Mouse (Mus musculus) liver, postnatal 0 days (tissue): ENCODE measurements around the gene Map4k5.

Experiments
- CTCF ChIP-seq: sonication (generic); IDR thresholded peaks from 2 replicates; pipeline ENCODE4 v1.5.1; 2016; ENCODE audit warnings: antibody characterized with exemption, low read depth
- EP300 ChIP-seq: IDR thresholded peaks from 2 replicates; pipeline ENCODE4 v1.6.1; 2016; ENCODE audit warnings: antibody characterized with exemption, low read depth, mild to moderate bottlenecking

GRCm38 (mm10) chr12:69803196-69803595, 89.8 kb downstream of the Map4k5 start:
- no peak for TF ChIP-seq CTCF
- TF ChIP-seq EP300, result no peak
